Mouse (Mus musculus) stomach, postnatal 0 days (tissue): Measurements from ENCODE around the gene Gm8298. TPM values are rescaled to one million over a fixed set of nuclear protein-coding genes. Genes with fewer than 3 reads are reported as not detected.

ENCODE experiments used
- ATAC-seq: fragments of 200-750 bp; cut with Nextera tagmentation; 2 replicates; pipeline ENCODE4 v1.8.0; 2017; ENCODE audit not compliant: low FRiP score, low TSS enrichment
- DNase-seq: peaks from one replicate; pipeline ENCODE4 v3.0.0-alpha.2; 2016; ENCODE audit warnings: low spot score
- H3K27ac ChIP-seq: fragments of 300-500 bp; sonication (generic); replicated peaks from 2 replicates; pipeline ENCODE4 v1.5.1; 2014; ENCODE audit warnings: mild to moderate bottlenecking, control low read depth
- H3K27me3 ChIP-seq: fragments of 300-500 bp; sonication (generic); 2 replicates; pipeline ENCODE4 v1.6.1; 2014; ENCODE audit warnings: low read length; ENCODE audit not compliant: control insufficient read depth, insufficient read depth
- H3K36me3 ChIP-seq: fragments of 300-500 bp; sonication (generic); 2 replicates; pipeline ENCODE4 v1.6.1; 2014; ENCODE audit warnings: low read length, mixed read lengths; ENCODE audit not compliant: control insufficient read depth, insufficient read depth
- H3K4me1 ChIP-seq: fragments of 300-500 bp; sonication (generic); replicated peaks from 2 replicates; pipeline ENCODE4 v1.6.1; 2014; ENCODE audit warnings: antibody characterized with exemption; ENCODE audit not compliant: control insufficient read depth, insufficient read depth
- H3K4me2 ChIP-seq: fragments of 300-500 bp; sonication (generic); replicated peaks from 2 replicates; pipeline ENCODE4 v1.6.1; 2014; ENCODE audit warnings: low read depth, mild to moderate bottlenecking, control low read depth, moderate library complexity
- H3K4me3 ChIP-seq: fragments of 300-500 bp; sonication (generic); 2 replicates; pipeline ENCODE4 v1.5.1; 2014; ENCODE audit warnings: low read depth, low read length, control low read depth
- H3K9ac ChIP-seq: fragments of 300-500 bp; sonication (generic); 2 replicates; pipeline ENCODE4 v1.6.1; 2014; ENCODE audit warnings: mild to moderate bottlenecking, low read length, control low read depth, mixed read lengths
- H3K9me3 ChIP-seq: fragments of 300-500 bp; sonication (generic); 2 replicates; pipeline ENCODE4 v1.6.1; 2016; ENCODE audit warnings: low read length; ENCODE audit not compliant: control insufficient read depth
- CTCF ChIP-seq: IDR thresholded peaks from 2 replicates; pipeline ENCODE4 v1.5.1; 2016; ENCODE audit warnings: antibody characterized with exemption, low read depth, mild to moderate bottlenecking, moderate library complexity
- EP300 ChIP-seq: optimal IDR thresholded peaks from 2 replicates; pipeline ENCODE3; 2016; ENCODE audit warnings: antibody characterized with exemption
- WGBS: fragments of 180-500 bp; shearing (Covaris S2); extraction: QIAGEN DNeasy Blood & Tissue Kit; methylation state at CpG from one replicate; pipeline ENCODE4 v1.1.7; 2014; 5-methylcytosine and 5-hydroxymethylcytosine counted together
- polyA plus RNA-seq: library from polyadenylated mRNA; unstranded; fragments of >200 nt; fragmentation: Nextera tagmentation; extraction: Ambion mirVana; gene quantifications from 2 replicates; pipeline ENCODE4 v1.2.1, GENCODE M21; 2015

The Gm8298 gene
- polyA plus RNA-seq, 1 experiment from 2014 or later: not detected

DNA sequence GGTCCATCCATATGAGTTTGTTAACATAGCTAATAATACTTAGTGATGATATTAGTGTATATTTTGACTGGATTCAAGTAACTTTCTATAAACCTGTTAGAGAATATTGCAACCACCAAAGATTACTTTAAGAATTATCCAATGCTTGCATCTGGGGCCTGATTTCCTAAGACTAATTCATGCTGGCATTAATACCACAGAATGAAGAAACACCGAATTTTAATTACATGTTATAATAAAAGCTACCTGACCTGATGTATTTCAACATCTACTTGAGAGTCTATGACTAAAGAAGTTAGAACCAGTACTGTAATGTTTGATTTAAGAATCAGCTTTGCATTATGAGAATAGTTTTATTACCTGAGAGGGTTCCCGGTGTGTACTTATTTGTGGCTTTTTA, 64.1 kb downstream of the Gm8298 start, which contains the start of gene C130079G13Rik:
Gene C130079G13Rik, plus strand, starts transcription at position 301 of the 400 bp plus-strand sequence.
- TF ChIP-seq CTCF (no peak), EP300 (no peak)
- no peak within 1 kb of the TSS for H3K4me3 ChIP-seq
- no peak within 1 kb of the TSS for H3K9ac ChIP-seq
- no peak for DNase-seq
- no peak within 1 kb of the TSS for H3K27ac ChIP-seq
- H3K9me3 ChIP-seq: no peaks in the 10 kb centered on the region
- H3K36me3 ChIP-seq: no peaks in the 10 kb centered on the region
- no peak within 1 kb of the TSS for H3K4me2 ChIP-seq
- WGBS: 76% methylated on average over 2 of the region's 2 CpGs
- ATAC-seq: no peak
- no peaks in the 10 kb centered on the region for H3K4me1 ChIP-seq
- H3K27me3 ChIP-seq: no peaks in the 10 kb centered on the region

Other genes with a start within 250 kb of the Gm8298 start
- not detected in 2 replicates for gene Gm5538, start 131.3 kb upstream of the Gm8298 start, polyA plus RNA-seq
- 2.8 and 3.0 TPM in 2 replicates for gene C130079G13Rik, start 64.2 kb downstream of the Gm8298 start, polyA plus RNA-seq
- gene Aadacl2, start 145.7 kb downstream of the Gm8298 start, polyA plus RNA-seq: 11.4 TPM in 2 replicates
- 1.6 and 2.2 TPM in 2 replicates for gene Aadac, start 164.7 kb downstream of the Gm8298 start, polyA plus RNA-seq
- gene Sucnr1, start 220.8 kb downstream of the Gm8298 start, polyA plus RNA-seq: 0.06 and 0.21 TPM in 2 replicates